Mouse (Mus musculus) lung, adult 2 months (tissue): ENCODE data around the gene Hif1an.

Source experiments
- CTCF ChIP-seq: fragments of 200-500 bp; IDR thresholded peaks from 2 replicates; pipeline ENCODE4 v1.5.1; 2011; ENCODE audit warnings: mild to moderate bottlenecking, low read length, control low read depth; ENCODE audit not compliant: insufficient read depth
- POLR2A ChIP-seq: fragments of 200-500 bp; IDR thresholded peaks from 2 replicates; pipeline ENCODE4 v1.6.1; 2011; ENCODE audit warnings: low read depth, mild to moderate bottlenecking, control low read depth, low read length, borderline replicate concordance; ENCODE audit errors: extremely low read depth

DNA sequence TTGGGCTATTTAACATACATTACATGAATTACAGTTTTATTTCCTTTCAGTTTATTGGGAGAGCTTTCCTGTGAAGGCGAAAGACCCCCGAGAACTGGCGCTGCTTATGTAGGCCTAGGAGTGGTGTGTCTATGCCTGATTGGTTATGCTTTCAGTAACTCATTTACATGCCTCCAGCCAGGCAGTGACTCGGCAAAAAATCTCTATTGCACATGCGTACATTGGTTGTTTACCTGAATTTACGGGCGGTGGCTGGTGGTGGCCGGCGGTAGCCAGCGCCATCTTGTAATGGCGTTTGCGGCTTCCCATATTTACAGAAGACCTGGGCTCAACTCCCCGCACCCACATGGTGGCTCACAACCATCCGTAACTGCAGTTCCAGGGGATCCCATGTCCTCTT is 31.5 kb downstream of the Hif1an start:
- TF ChIP-seq CTCF (no peak), POLR2A (no peak)
